Mouse (Mus musculus): ENCODE measurements around the gene Scube1. TPM values are rescaled to one million over a fixed set of nuclear protein-coding genes. Genes with fewer than 3 reads are reported as not detected.

Gene Scube1
- polyA plus RNA-seq, 1 experiment from 2014 or later, result 6.6 TPM

DNA sequence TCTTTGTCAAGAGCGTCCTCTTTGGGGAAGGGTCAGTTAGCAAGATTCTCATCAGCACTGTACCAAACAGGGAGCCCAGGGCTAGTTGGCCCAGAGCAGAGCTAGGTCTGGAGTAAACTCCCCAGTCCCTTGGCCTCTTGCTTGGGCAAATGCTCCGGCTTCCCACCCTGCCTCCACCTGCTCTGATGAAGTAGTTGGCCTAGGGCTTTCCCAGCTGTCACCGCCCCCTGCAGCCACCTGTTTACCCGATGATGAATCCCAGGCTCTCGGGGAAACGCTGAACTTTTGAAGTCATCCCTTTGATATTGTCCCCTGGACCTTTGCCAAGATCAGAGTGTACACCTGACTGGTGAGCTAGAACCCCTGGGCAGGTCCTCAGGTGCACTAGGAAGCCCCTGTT, 88.1 kb downstream of the Scube1 start:
- no peak for DNase-seq (ENCODE audit: low spot score)
- 50% methylated on average over 6 of the region's 6 CpGs for WGBS

GRCm38 (mm10) chr15:83635251-83635650, 89.6 kb downstream of the Scube1 start:
- no peak overlapping the region for H3K4me3 ChIP-seq (ENCODE audit: low read depth, low read length)
- H3K36me3 ChIP-seq (ENCODE audit: control insufficient read depth, insufficient read depth, low read length), result no peaks in the 10 kb centered on the region
- 0 out of 2 replicates have a peak, but pooled peaks cover 2% of the 10 kb centered on the region for H3K9me3 ChIP-seq (ENCODE audit: control insufficient read depth, low read length)
- ATAC-seq (replicated peaks; ENCODE audit: low FRiP score, low TSS enrichment, low read depth) (no peak), DNase-seq (ENCODE audit: low spot score) (no peak)
- no peak overlapping the region for H3K27ac ChIP-seq (ENCODE audit: low read depth)
- no peaks in the 10 kb centered on the region for H3K27me3 ChIP-seq (replicated peaks; ENCODE audit: control insufficient read depth, insufficient read depth, low read length)
- H3K9ac ChIP-seq (ENCODE audit: low read length), result no peak overlapping the region
- no peak overlapping the region for H3K4me2 ChIP-seq (ENCODE audit: low read length)
- peaks cover 9% of the 10 kb centered on the region for H3K4me1 ChIP-seq (replicated peaks; ENCODE audit: control insufficient read depth, insufficient read depth, low read length)
- 36% methylated on average over 3 of the region's 3 CpGs for WGBS

More for the DNA sequence above, 88.1 kb downstream of the Scube1 start:
- Histone ChIP-seq H3K27ac (ENCODE audit: low read depth) (no peak overlapping the region), H3K36me3 (ENCODE audit: control insufficient read depth, insufficient read depth, low read length) (no peaks in the 10 kb centered on the region), H3K4me1 (replicated peaks; ENCODE audit: control insufficient read depth, insufficient read depth, low read length) (peaks cover 9% of the 10 kb centered on the region), H3K9me3 (ENCODE audit: control insufficient read depth, low read length) (0 out of 2 replicates have a peak, but pooled peaks cover 2% of the 10 kb centered on the region), H3K4me2 (ENCODE audit: low read length) (no peak overlapping the region), H3K4me3 (ENCODE audit: low read depth, low read length) (no peak overlapping the region), H3K27me3 (replicated peaks; ENCODE audit: control insufficient read depth, insufficient read depth, low read length) (no peaks in the 10 kb centered on the region), H3K9ac (ENCODE audit: low read length) (no peak overlapping the region)
- ATAC-seq (replicated peaks; ENCODE audit: low FRiP score, low TSS enrichment, low read depth), result no peak

DNA sequence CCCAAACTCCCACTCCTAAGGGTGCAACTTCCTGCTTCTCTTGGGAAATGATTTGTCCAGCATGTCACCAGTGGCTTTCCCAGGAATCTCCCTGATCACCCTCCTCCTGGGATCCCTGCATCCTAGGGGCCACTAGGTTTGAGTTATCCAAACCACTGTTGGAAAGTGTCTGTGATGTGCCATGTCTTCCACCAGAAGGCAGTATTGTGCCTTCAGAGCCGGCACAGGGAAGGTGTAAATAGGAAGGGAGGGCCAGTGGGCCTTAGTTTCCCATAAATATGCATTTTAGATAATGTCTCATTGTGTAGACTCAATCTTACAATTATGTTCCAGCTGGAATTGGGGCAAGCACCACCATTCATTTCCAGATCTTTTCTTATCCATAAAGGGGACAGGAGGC, 90.7 kb downstream of the Scube1 start:
- no peak overlapping the region for H3K4me3 ChIP-seq (ENCODE audit: low read depth, low read length)
- H3K9me3 ChIP-seq (ENCODE audit: control insufficient read depth, low read length), result peaks cover 6% of the 10 kb centered on the region; the same call in 1 of the 2 replicates
- H3K27ac ChIP-seq (ENCODE audit: low read depth), result no peak overlapping the region
- H3K4me1 ChIP-seq (replicated peaks; ENCODE audit: control insufficient read depth, insufficient read depth, low read length), result peaks cover 7% of the 10 kb centered on the region
- H3K36me3 ChIP-seq (ENCODE audit: control insufficient read depth, insufficient read depth, low read length), result no peaks in the 10 kb centered on the region
- no peak for DNase-seq (ENCODE audit: low spot score)
- WGBS, result 6% methylated on average over 1 of the region's 1 CpGs
- no peak for ATAC-seq (replicated peaks; ENCODE audit: low FRiP score, low TSS enrichment, low read depth)
- no peak overlapping the region for H3K9ac ChIP-seq (ENCODE audit: low read length)
- no peak overlapping the region for H3K4me2 ChIP-seq (ENCODE audit: low read length)
- H3K27me3 ChIP-seq (replicated peaks; ENCODE audit: control insufficient read depth, insufficient read depth, low read length), result no peaks in the 10 kb centered on the region

DNA sequence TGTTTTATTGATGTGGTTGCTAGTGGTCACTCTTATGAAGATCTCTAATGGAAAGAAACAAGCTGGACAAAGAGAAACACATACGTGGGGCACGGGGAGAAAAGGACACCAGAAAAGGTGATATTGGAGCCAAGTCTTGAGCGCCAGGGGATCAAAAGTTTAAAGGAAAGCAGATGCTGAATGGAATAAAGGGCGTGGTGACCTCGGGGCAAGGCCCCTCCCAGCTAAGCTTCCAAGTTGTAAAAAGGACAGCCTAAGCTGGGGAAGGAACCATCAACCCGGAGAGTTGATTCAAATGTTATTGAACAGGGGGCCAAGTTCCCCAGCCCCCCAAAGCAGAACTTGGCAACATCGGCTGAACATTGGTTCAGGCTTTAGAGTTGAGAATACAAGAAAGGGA, 93.8 kb downstream of the Scube1 start:
- no peak overlapping the region for H3K27ac ChIP-seq (ENCODE audit: low read depth)
- no peaks in the 10 kb centered on the region for H3K4me1 ChIP-seq (replicated peaks; ENCODE audit: control insufficient read depth, insufficient read depth, low read length)
- no peak overlapping the region for H3K4me2 ChIP-seq (ENCODE audit: low read length)
- no peaks in the 10 kb centered on the region for H3K36me3 ChIP-seq (ENCODE audit: control insufficient read depth, insufficient read depth, low read length)
- DNase-seq (ENCODE audit: low spot score), result no peak
- no peak for ATAC-seq (replicated peaks; ENCODE audit: low FRiP score, low TSS enrichment, low read depth)
- H3K27me3 ChIP-seq (replicated peaks; ENCODE audit: control insufficient read depth, insufficient read depth, low read length), result no peaks in the 10 kb centered on the region
- no peak overlapping the region for H3K9ac ChIP-seq (ENCODE audit: low read length)
- WGBS, result 66% methylated on average over 7 of the region's 7 CpGs
- peaks cover 6% of the 10 kb centered on the region; the same call in 1 of the 2 replicates for H3K9me3 ChIP-seq (ENCODE audit: control insufficient read depth, low read length)
- H3K4me3 ChIP-seq (ENCODE audit: low read depth, low read length), result no peak overlapping the region

DNA sequence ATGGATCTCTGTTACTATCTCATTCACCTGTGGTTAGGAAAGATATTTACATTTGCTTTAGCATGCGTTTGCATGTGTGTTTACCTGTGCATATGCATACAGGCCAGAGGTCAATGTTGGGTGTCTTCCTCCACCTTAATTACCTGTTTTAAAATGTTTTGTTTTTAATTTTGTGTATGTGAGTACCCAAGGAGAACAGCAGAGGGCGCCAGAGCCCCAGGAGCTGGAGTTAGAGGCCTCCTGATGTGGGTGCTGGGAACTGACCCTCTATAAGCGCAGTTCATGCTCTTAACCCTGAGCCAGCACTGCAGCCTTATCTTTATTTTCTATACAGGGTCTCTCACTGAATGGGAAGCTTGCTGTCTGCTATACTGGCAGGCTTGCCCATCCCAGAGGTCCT, 95.1 kb downstream of the Scube1 start:
- Histone ChIP-seq H3K27ac (ENCODE audit: low read depth) (no peak overlapping the region), H3K9me3 (ENCODE audit: control insufficient read depth, low read length) (peaks cover 6% of the 10 kb centered on the region; the same call in 1 of the 2 replicates), H3K4me3 (ENCODE audit: low read depth, low read length) (no peak overlapping the region), H3K9ac (ENCODE audit: low read length) (no peak overlapping the region), H3K36me3 (ENCODE audit: control insufficient read depth, insufficient read depth, low read length) (no peaks in the 10 kb centered on the region), H3K27me3 (replicated peaks; ENCODE audit: control insufficient read depth, insufficient read depth, low read length) (no peaks in the 10 kb centered on the region), H3K4me1 (replicated peaks; ENCODE audit: control insufficient read depth, insufficient read depth, low read length) (no peaks in the 10 kb centered on the region), H3K4me2 (ENCODE audit: low read length) (no peak overlapping the region)
- DNase-seq (ENCODE audit: low spot score) (no peak), ATAC-seq (replicated peaks; ENCODE audit: low FRiP score, low TSS enrichment, low read depth) (no peak)
- 68% methylated on average over 3 of the region's 3 CpGs for WGBS

DNA sequence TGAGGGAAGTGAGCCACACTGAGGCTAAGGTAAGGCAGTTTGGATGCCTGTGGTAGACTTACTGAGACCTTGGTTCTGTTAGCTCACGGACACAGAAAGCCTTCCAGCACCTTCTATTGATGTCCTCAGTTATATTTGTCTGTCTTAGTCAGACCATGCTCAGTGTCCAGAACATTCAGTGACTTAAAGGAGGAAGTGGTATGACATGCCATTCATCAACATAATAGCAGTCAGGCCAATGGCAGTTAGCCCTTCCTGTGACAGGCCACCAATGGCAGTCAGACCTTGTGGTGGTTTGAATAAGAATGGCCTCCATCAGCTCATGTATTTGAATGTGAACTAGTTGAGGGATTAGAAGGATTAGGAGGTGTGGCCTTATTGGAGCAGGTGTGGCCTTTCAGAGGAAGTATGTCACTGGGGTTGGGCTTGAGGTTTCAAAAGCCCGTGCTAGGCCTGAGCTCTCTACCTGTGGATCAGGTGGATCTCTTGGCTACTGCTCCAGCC, 98.6 kb downstream of the Scube1 start:
- no peak overlapping the region for H3K27ac ChIP-seq (ENCODE audit: low read depth)
- DNase-seq (ENCODE audit: low spot score) (no peak), ATAC-seq (replicated peaks; ENCODE audit: low FRiP score, low TSS enrichment, low read depth) (no peak)
- H3K4me2 ChIP-seq (ENCODE audit: low read length), result no peak overlapping the region
- H3K27me3 ChIP-seq (replicated peaks; ENCODE audit: control insufficient read depth, insufficient read depth, low read length), result no peaks in the 10 kb centered on the region
- H3K9ac ChIP-seq (ENCODE audit: low read length), result no peak overlapping the region
- 91% methylated on average over 2 of the region's 2 CpGs for WGBS
- no peaks in the 10 kb centered on the region for H3K36me3 ChIP-seq (ENCODE audit: control insufficient read depth, insufficient read depth, low read length)
- no peaks in the 10 kb centered on the region for H3K4me1 ChIP-seq (replicated peaks; ENCODE audit: control insufficient read depth, insufficient read depth, low read length)
- H3K4me3 ChIP-seq (ENCODE audit: low read depth, low read length), result no peak overlapping the region
- peaks cover 4% of the 10 kb centered on the region; the same call in 1 of the 2 replicates for H3K9me3 ChIP-seq (ENCODE audit: control insufficient read depth, low read length)

GRCm38 (mm10) chr15:83615245-83615644, 109.6 kb downstream of the Scube1 start:
- H3K9ac ChIP-seq (ENCODE audit: low read length), result no peak overlapping the region
- H3K36me3 ChIP-seq (ENCODE audit: control insufficient read depth, insufficient read depth, low read length), result no peaks in the 10 kb centered on the region
- WGBS, result 93% methylated on average over 3 of the region's 3 CpGs
- H3K27me3 ChIP-seq (replicated peaks; ENCODE audit: control insufficient read depth, insufficient read depth, low read length), result no peaks in the 10 kb centered on the region
- ATAC-seq (replicated peaks; ENCODE audit: low FRiP score, low TSS enrichment, low read depth) (no peak), DNase-seq (ENCODE audit: low spot score) (no peak)
- H3K4me3 ChIP-seq (ENCODE audit: low read depth, low read length), result no peak overlapping the region
- H3K27ac ChIP-seq (ENCODE audit: low read depth), result no peak overlapping the region
- no peaks in the 10 kb centered on the region for H3K4me1 ChIP-seq (replicated peaks; ENCODE audit: control insufficient read depth, insufficient read depth, low read length)
- H3K4me2 ChIP-seq (ENCODE audit: low read length), result no peak overlapping the region
- H3K9me3 ChIP-seq (ENCODE audit: control insufficient read depth, low read length), result no peaks in the 10 kb centered on the region

- H3K9me3 ChIP-seq (ENCODE audit: control insufficient read depth, low read length), result no peaks in the 10 kb centered on the region
- ATAC-seq (replicated peaks; ENCODE audit: low FRiP score, low TSS enrichment, low read depth) (0 out of 2 replicates have a peak, but pooled peaks have one; percentile 25), DNase-seq (ENCODE audit: low spot score) (peak; percentile 79)
- no peak overlapping the region for H3K9ac ChIP-seq (ENCODE audit: low read length)
- no peaks in the 10 kb centered on the region for H3K4me1 ChIP-seq (replicated peaks; ENCODE audit: control insufficient read depth, insufficient read depth, low read length)
- H3K36me3 ChIP-seq (ENCODE audit: control insufficient read depth, insufficient read depth, low read length), result no peaks in the 10 kb centered on the region
- H3K27me3 ChIP-seq (replicated peaks; ENCODE audit: control insufficient read depth, insufficient read depth, low read length), result no peaks in the 10 kb centered on the region
- no peak overlapping the region for H3K4me2 ChIP-seq (ENCODE audit: low read length)
- H3K27ac ChIP-seq (ENCODE audit: low read depth), result no peak overlapping the region
- WGBS, result 49% methylated on average over 15 of the region's 15 CpGs
- H3K4me3 ChIP-seq (ENCODE audit: low read depth, low read length), result no peak overlapping the region
These were observed 117.6 kb downstream of the Scube1 start for GRCm38 (mm10) chr15:83607115-83607802.

- Histone ChIP-seq H3K27ac (ENCODE audit: low read depth) (no peak overlapping the region), H3K4me2 (ENCODE audit: low read length) (no peak overlapping the region), H3K4me1 (replicated peaks; ENCODE audit: control insufficient read depth, insufficient read depth, low read length) (no peaks in the 10 kb centered on the region), H3K27me3 (replicated peaks; ENCODE audit: control insufficient read depth, insufficient read depth, low read length) (no peaks in the 10 kb centered on the region), H3K9me3 (ENCODE audit: control insufficient read depth, low read length) (no peaks in the 10 kb centered on the region), H3K9ac (ENCODE audit: low read length) (no peak overlapping the region), H3K4me3 (ENCODE audit: low read depth, low read length) (no peak overlapping the region), H3K36me3 (ENCODE audit: control insufficient read depth, insufficient read depth, low read length) (no peaks in the 10 kb centered on the region)
- DNase-seq (ENCODE audit: low spot score) (no peak), ATAC-seq (replicated peaks; ENCODE audit: low FRiP score, low TSS enrichment, low read depth) (no peak)
- WGBS, result 91% methylated on average over 8 of the region's 8 CpGs
These were observed 118.1 kb downstream of the Scube1 start for GRCm38 (mm10) chr15:83606700-83607099.

All from intestine, embryonic 14.5 days (tissue).